Mouse (Mus musculus) erythroblast, embryonic 14.5 days (primary cell): ENCODE data around the gene Prkn.

ENCODE experiments used
- GATA1 ChIP-seq: IDR thresholded peaks from 2 replicates; pipeline ENCODE4 v1.6.1; 2012; ENCODE audit warnings: low read length, inconsistent platforms, mixed read lengths
- TAL1 ChIP-seq: IDR thresholded peaks from 3 replicates; pipeline ENCODE4 v1.6.1; 2012; ENCODE audit warnings: low read length, inconsistent platforms, mixed read lengths

DNA sequence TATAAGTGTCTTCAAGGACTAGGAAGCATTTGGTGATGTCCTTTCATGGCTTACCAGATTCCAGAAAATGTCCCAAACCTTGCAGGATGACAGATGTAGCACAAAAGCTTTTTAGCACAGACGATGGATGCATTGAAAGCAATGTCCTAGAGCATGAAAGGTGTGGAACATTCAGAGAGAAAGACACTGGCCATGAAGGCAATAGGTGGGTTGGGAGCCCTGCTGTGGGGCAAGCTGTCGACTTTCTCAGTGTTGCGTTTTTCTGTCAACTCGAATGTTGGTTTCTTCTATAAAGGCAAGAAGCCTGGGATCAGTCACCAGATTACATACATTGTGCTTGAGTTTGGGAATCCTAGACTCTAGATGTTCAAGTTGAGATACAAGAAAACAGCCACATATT is 475.5 kb downstream of the Prkn start:
- no peak for TF ChIP-seq GATA1
- TF ChIP-seq TAL1: no peak
